Mouse (Mus musculus) forebrain, embryonic 12.5 days (tissue): Measurements from ENCODE around the gene Tet3. TPM values are rescaled to one million over a fixed set of nuclear protein-coding genes. Genes with fewer than 3 reads are reported as not detected.

ENCODE experiments used
- ATAC-seq: fragments of 200-750 bp; cut with Nextera tagmentation; 2 replicates; pipeline ENCODE4 v1.8.0; 2017; ENCODE audit warnings: moderate TSS enrichment; ENCODE audit not compliant: low FRiP score
- H3K27ac ChIP-seq: fragments of 300-500 bp; sonication (generic); 2 replicates; pipeline ENCODE4 v1.5.1; 2016; ENCODE audit warnings: mild to moderate bottlenecking
- H3K27me3 ChIP-seq: fragments of 300-500 bp; sonication (generic); 2 replicates; pipeline ENCODE4 v1.6.1; 2016; ENCODE audit warnings: mild to moderate bottlenecking
- H3K36me3 ChIP-seq: fragments of 300-500 bp; sonication (generic); replicated peaks from 2 replicates; pipeline ENCODE4 v1.6.1; 2016; ENCODE audit warnings: mild to moderate bottlenecking
- H3K4me1 ChIP-seq: fragments of 300-500 bp; sonication (generic); 2 replicates; pipeline ENCODE4 v1.6.1; 2016
- H3K4me2 ChIP-seq: fragments of 300-500 bp; sonication (generic); 2 replicates; pipeline ENCODE4 v1.6.1; 2016; ENCODE audit warnings: mild to moderate bottlenecking, moderate library complexity
- H3K4me3 ChIP-seq: fragments of 300-500 bp; sonication (generic); replicated peaks from 2 replicates; pipeline ENCODE4 v1.5.1; 2016; ENCODE audit warnings: mild to moderate bottlenecking
- H3K9ac ChIP-seq: fragments of 300-500 bp; sonication (generic); 2 replicates; pipeline ENCODE4 v1.6.1; 2016; ENCODE audit warnings: mild to moderate bottlenecking
- H3K9me3 ChIP-seq: fragments of 300-500 bp; sonication (generic); 2 replicates; pipeline ENCODE4 v1.6.1; 2016
- WGBS: fragments of 180-500 bp; shearing (Covaris S2); methylation state at CpG from one replicate; pipeline ENCODE4 v1.1.7; 2016; 5-methylcytosine and 5-hydroxymethylcytosine counted together
- polyA plus RNA-seq: library from polyadenylated mRNA; unstranded; fragments of >200 nt; fragmentation: Nextera tagmentation; extraction: Ambion mirVana; gene quantifications from 2 replicates; pipeline ENCODE4 v1.2.1, GENCODE M21; 2016

Gene Tet3
- polyA plus RNA-seq, 1 experiment from 2014 or later, result 62.7 TPM

- 10% methylated on average over 13 of the region's 13 CpGs for WGBS
- Histone ChIP-seq H3K27me3 (no peaks in the 10 kb centered on the region), H3K4me2 (peak overlapping the region; percentile 80), H3K9me3 (no peaks in the 10 kb centered on the region), H3K27ac (peak overlapping the region; percentile 98), H3K4me3 (no peak overlapping the region), H3K4me1 (peaks cover 76% of the 10 kb centered on the region), H3K9ac (peak overlapping the region; percentile 44; the same call in 1 of the 2 replicates), H3K36me3 (peaks cover 19% of the 10 kb centered on the region)
- peak; percentile 13; the same call in 1 of the 2 replicates for ATAC-seq
Observed at GRCm38 (mm10) chr6:83443441-83444340, 15.2 kb downstream of the Tet3 start.

- Histone ChIP-seq H3K4me3 (0 out of 2 replicates have a peak overlapping the region, but pooled peaks have one; percentile 59), H3K27me3 (no peaks in the 10 kb centered on the region), H3K36me3 (peaks cover 18% of the 10 kb centered on the region), H3K4me2 (peak overlapping the region; percentile 80), H3K9me3 (no peaks in the 10 kb centered on the region), H3K4me1 (peaks cover 87% of the 10 kb centered on the region), H3K27ac (peak overlapping the region; percentile 98), H3K9ac (peak overlapping the region; percentile 86; the same call in 1 of the 2 replicates)
- 37% methylated on average over 3 of the region's 3 CpGs for WGBS
- no peak for ATAC-seq
Observed at GRCm38 (mm10) chr6:83442639-83443038, 16.2 kb downstream of the Tet3 start.

DNA sequence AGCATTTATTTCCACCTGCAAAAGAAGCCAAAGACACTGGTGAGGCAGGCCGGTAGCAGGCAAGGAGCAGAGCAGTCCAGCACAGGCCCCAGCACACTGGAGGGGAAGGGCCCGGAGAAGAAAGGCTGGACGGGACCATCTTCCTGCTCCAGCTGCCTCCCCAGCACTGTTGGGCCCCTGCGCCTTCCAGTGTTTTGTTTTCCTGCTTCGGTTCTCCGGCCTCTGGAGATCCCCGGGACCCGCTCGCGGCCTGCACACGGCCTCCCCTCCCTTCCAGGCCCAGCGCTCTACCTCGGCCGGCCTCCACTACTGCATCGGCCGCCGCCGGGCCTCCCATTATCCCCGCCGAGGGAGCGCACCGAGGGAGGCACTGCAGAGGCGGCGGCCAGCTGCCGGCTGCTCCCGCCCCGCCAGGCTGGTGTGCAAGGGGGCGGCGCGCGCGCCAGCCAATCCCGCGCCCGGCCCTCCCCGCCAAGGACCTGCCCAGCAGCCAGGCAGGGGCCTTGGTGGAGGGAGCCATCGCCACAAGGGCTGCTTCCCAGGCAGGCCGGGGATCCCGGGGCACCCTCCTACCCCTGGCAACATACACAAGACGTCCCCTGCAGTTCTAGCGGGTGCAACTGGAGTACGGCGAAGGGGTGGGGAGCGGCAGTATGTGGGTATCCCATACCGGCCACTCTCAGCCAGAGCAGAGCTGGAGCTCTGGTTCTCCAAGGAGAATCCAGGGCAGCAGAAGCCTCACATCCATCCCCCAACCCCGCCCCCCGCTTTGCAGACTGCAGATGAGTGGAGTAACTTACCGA, 17.4 kb downstream of the Tet3 start:
- Histone ChIP-seq H3K27ac (peak overlapping the region; percentile 98), H3K4me3 (peak overlapping the region; percentile 59), H3K27me3 (no peaks in the 10 kb centered on the region), H3K4me2 (peak overlapping the region; percentile 80), H3K4me1 (peaks cover 91% of the 10 kb centered on the region), H3K9ac (peak overlapping the region; percentile 86), H3K9me3 (no peaks in the 10 kb centered on the region), H3K36me3 (peaks cover 10% of the 10 kb centered on the region)
- ATAC-seq, result peak; percentile 91
- WGBS, result under 1% methylated on average over 48 of the region's 48 CpGs

DNA sequence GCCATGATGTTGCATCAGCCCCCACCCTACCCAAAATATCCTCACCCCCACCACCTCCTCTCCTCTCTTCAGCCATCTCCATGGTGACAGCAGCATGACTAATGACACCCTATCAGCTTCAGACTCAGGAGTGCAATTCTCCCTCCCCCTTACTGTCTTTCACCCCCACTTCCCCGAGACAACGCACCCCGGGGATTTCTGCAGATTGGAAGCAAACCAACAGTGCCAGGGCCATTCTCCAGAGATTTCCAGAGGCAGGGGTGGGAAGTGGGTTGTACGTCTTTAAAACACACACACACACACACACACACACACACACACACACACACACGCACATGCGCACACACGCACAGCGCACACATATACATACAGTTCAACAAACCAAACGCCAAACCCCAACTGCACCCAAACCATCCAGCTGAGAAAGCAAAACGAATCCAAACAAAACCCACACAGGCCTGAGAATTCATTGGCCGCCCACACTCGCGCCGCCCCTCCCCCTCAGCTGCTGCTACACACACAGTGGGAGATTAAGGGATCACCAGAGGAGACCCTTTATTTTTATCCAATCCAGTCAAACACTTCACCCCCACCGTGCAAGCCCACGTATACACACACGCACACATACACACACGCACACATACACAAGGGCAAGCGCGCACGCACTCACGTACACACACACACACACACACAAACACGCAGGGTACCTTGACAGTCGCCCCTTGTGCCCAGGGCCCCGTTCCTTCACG, 18.2 kb downstream of the Tet3 start:
- H3K4me3 ChIP-seq, result peak overlapping the region; percentile 59
- H3K27me3 ChIP-seq, result no peaks in the 10 kb centered on the region
- peaks cover 10% of the 10 kb centered on the region for H3K36me3 ChIP-seq
- no peaks in the 10 kb centered on the region for H3K9me3 ChIP-seq
- peak overlapping the region; percentile 80 for H3K4me2 ChIP-seq
- peak overlapping the region; percentile 98 for H3K27ac ChIP-seq
- peak; percentile 68 for ATAC-seq
- WGBS, result 2% methylated on average over 26 of the region's 26 CpGs
- H3K4me1 ChIP-seq, result peaks cover 92% of the 10 kb centered on the region
- H3K9ac ChIP-seq, result peak overlapping the region; percentile 86

DNA sequence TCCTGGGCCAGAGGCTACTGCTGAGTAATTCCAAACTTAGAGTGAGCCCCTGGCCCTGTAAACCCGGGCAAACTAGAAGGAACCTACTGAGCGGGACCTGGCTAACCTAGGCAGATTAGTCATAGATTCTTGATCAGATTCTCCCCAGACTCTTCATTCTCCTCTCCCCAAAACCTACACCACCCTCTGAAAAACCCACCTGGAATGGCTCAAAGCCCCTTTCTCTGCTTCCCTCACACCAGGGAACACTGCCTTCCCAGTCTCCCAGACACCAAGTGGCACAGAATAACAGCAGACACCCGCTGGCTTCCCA, 18.7 kb downstream of the Tet3 start:
- Histone ChIP-seq H3K27me3 (no peaks in the 10 kb centered on the region), H3K4me3 (peak overlapping the region; percentile 59), H3K36me3 (peaks cover 10% of the 10 kb centered on the region), H3K4me1 (peaks cover 92% of the 10 kb centered on the region), H3K4me2 (peak overlapping the region; percentile 80), H3K9ac (peak overlapping the region; percentile 86), H3K27ac (peak overlapping the region; percentile 98), H3K9me3 (no peaks in the 10 kb centered on the region)
- WGBS, result 10% methylated on average over 3 of the region's 3 CpGs
- ATAC-seq, result no peak

DNA sequence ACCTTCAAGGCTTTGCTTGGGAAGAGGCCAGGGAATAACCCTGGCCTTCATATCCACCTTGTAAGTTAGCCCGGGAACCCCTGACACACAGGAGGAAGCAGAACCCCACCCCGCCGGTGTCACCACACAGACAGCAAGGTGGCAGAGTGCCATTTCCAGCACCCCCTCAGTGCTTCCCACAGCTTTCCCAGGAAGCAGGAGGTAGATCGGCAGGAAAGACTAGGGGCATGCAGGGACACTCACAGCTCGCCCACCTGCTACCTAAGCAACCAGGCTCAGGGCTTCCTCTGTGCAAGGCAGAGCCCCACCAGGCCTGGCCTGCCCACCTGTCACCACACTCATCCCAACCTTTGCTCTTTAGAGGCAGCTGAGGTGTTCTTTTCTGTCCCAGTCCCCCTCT, 19.1 kb downstream of the Tet3 start:
- peaks cover 92% of the 10 kb centered on the region for H3K4me1 ChIP-seq
- no peaks in the 10 kb centered on the region for H3K27me3 ChIP-seq
- 69% methylated on average over 5 of the region's 5 CpGs for WGBS
- no peaks in the 10 kb centered on the region for H3K9me3 ChIP-seq
- H3K36me3 ChIP-seq, result peaks cover 10% of the 10 kb centered on the region
- peak overlapping the region; percentile 80 for H3K4me2 ChIP-seq
- H3K9ac ChIP-seq, result peak overlapping the region; percentile 86
- H3K27ac ChIP-seq, result peak overlapping the region; percentile 98
- H3K4me3 ChIP-seq, result peak overlapping the region; percentile 59
- no peak for ATAC-seq

- no peaks in the 10 kb centered on the region for H3K27me3 ChIP-seq
- H3K27ac ChIP-seq, result 0 out of 2 replicates have a peak overlapping the region, but pooled peaks have one; percentile 98
- peaks cover 92% of the 10 kb centered on the region for H3K4me1 ChIP-seq
- H3K4me3 ChIP-seq, result peak overlapping the region; percentile 59
- 82% methylated on average over 13 of the region's 13 CpGs for WGBS
- peak overlapping the region; percentile 80 for H3K4me2 ChIP-seq
- H3K9ac ChIP-seq, result peak overlapping the region; percentile 86
- ATAC-seq, result no peak
- H3K9me3 ChIP-seq, result no peaks in the 10 kb centered on the region
- H3K36me3 ChIP-seq, result peaks cover 11% of the 10 kb centered on the region
Observed at GRCm38 (mm10) chr6:83439119-83439767, 19.6 kb downstream of the Tet3 start.

DNA sequence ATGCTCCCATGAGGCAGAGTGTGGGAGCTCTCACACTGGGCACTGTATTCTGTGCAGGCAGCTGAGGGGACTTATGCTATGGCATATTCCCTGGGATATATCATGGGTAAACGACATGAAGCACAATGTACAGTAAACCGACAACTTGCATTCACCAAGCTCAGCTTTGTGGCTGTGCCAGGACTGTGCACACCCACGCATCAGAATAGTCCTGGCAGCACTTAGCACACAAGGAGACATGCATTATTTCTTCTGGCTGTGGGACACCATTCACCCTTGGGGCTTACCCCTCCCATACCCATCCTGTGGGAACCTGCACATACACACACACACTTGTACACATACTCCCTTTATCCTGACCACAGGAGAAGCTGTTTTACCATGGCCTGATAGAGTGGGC, 20.3 kb downstream of the Tet3 start:
- H3K27me3 ChIP-seq, result no peaks in the 10 kb centered on the region
- H3K4me1 ChIP-seq, result peaks cover 92% of the 10 kb centered on the region
- no peak overlapping the region for H3K27ac ChIP-seq
- no peak overlapping the region; the same call in 1 of the 2 replicates for H3K4me3 ChIP-seq
- no peak for ATAC-seq
- H3K9me3 ChIP-seq, result no peaks in the 10 kb centered on the region
- WGBS, result 93% methylated on average over 3 of the region's 3 CpGs
- peaks cover 14% of the 10 kb centered on the region for H3K36me3 ChIP-seq
- H3K4me2 ChIP-seq, result peak overlapping the region; percentile 80
- H3K9ac ChIP-seq, result peak overlapping the region; percentile 86; the same call in 1 of the 2 replicates

- no peak overlapping the region for H3K27ac ChIP-seq
- H3K4me1 ChIP-seq, result peaks cover 90% of the 10 kb centered on the region
- 37% methylated on average over 3 of the region's 3 CpGs for WGBS
- H3K4me3 ChIP-seq, result no peak overlapping the region
- H3K9me3 ChIP-seq, result no peaks in the 10 kb centered on the region
- H3K36me3 ChIP-seq, result peaks cover 18% of the 10 kb centered on the region
- 0 out of 2 replicates have a peak overlapping the region, but pooled peaks have one; percentile 80 for H3K4me2 ChIP-seq
- H3K27me3 ChIP-seq, result no peaks in the 10 kb centered on the region
- ATAC-seq, result no peak
- no peak overlapping the region for H3K9ac ChIP-seq
Observed at GRCm38 (mm10) chr6:83437802-83438201, 21.1 kb downstream of the Tet3 start.

- 81% methylated on average over 3 of the region's 3 CpGs for WGBS
- H3K9ac ChIP-seq, result no peak overlapping the region
- peaks cover 23% of the 10 kb centered on the region for H3K36me3 ChIP-seq
- H3K27ac ChIP-seq, result no peak overlapping the region
- no peak for ATAC-seq
- no peaks in the 10 kb centered on the region for H3K27me3 ChIP-seq
- H3K4me3 ChIP-seq, result no peak overlapping the region
- no peak overlapping the region for H3K4me2 ChIP-seq
- no peaks in the 10 kb centered on the region for H3K9me3 ChIP-seq
- H3K4me1 ChIP-seq, result peaks cover 90% of the 10 kb centered on the region
Observed at GRCm38 (mm10) chr6:83437225-83437624, 21.7 kb downstream of the Tet3 start.

DNA sequence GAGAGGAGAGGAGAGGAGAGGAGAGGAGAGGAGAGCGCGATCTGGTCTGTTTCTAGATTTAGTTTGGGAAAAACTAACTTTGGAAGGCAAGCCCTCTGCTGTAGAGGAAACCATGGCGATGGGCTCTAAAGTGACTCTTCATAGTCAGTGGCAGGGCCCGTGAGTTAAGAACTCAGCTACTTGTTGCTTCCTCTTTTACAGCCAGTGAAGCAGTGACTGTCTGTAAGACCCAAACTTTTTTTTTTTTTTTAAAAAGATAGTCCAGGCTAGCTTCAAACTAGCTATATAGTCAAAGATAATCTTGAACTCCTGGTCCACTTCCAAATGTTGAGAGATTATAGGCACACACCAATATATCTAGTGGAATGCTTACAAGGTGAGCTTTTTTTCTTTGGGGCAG, 22.3 kb downstream of the Tet3 start:
- Histone ChIP-seq H3K4me1 (peaks cover 88% of the 10 kb centered on the region), H3K9ac (no peak overlapping the region), H3K4me2 (no peak overlapping the region), H3K4me3 (no peak overlapping the region), H3K27me3 (no peaks in the 10 kb centered on the region), H3K9me3 (no peaks in the 10 kb centered on the region), H3K27ac (no peak overlapping the region), H3K36me3 (peaks cover 23% of the 10 kb centered on the region)
- 82% methylated on average over 4 of the region's 4 CpGs for WGBS
- ATAC-seq, result no peak
